Mouse (Mus musculus) heart, postnatal 0 days (tissue): Measurements from ENCODE around the gene Ntn3.

Experiments
- CTCF ChIP-seq: IDR thresholded peaks from 2 replicates; pipeline ENCODE4 v1.5.1; 2016; ENCODE audit warnings: antibody characterized with exemption, control low read depth, low read depth
- EP300 ChIP-seq: IDR thresholded peaks from 2 replicates; pipeline ENCODE4 v1.6.1; 2016; ENCODE audit warnings: antibody characterized with exemption, low read depth

GRCm38 (mm10) chr17:24199252-24199651, 10.1 kb downstream of the Ntn3 start:
- no peak for TF ChIP-seq CTCF
- TF ChIP-seq EP300, result no peak
